Mouse (Mus musculus) thymus, postnatal 10 days (tissue): ENCODE measurements around the gene Prr19.
A peak's percentile ranks its signal among the peaks of the same experiment; 100 is the strongest.

Experiments used
- DNase-seq, 2 experiments: peaks; one replicate each; pipeline ENCODE4 v3.0.0; 2021; ENCODE audit warnings: low spot score in 2 of 2

Gene Prr19

DNA sequence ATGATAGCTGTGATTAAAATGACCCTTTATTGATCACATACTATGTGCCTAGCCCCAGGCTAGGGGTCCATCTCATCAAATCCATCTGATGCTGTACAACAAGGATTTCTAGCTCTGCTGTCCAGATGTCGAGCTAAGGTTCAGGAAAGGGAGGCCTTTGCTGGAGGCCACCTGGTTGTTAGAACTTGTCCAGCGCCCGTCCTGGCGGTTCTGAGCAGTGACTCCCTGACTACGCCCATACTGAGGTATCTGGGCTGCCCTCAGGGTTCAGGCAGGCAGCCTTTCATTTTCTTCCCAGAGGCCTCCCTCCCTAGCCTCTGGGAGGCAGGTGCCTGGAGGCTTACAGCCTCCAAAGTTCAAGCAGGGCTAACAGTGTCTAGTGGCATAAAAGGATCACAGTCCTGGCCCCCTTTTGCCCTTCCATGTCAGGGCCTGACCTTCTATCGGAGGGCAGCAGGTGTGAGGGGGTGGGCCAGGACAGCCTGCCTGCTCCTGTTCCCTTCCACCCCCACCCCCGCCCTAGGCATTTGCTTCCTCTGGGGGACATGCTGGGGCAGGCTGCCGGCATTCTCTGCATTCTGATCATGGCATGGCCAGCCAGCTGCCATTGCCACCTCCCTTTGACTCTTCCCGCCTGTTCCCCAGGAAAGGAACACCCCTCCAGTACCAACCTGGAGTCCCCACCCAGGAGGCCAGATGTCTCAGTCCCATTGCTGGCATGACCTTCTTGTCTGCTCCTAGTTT lies 25.5 kb upstream of the Prr19 start:
- DNase-seq = no peak

GRCm38 (mm10) chr7:25277405-25277804 lies 23.8 kb upstream of the Prr19 start:
- no peak for DNase-seq

DNA sequence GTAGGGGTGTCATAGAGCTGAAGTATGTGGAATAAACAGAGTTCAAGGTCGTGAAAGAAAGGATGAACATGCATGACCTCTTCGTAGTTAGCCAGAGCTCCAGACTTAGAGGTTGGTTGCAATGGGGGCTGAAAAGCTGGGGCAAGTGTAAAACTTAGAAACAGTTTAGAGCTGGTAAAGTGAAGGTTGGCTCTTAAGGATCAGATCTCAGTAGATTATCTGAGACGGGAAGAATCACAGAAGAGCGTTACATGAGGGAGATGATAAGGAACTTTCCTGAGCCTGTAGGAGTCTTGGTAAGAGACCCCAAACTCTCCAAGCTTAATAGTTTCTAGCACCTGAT lies 23.2 kb upstream of the Prr19 start:
- DNase-seq = no peak

DNA sequence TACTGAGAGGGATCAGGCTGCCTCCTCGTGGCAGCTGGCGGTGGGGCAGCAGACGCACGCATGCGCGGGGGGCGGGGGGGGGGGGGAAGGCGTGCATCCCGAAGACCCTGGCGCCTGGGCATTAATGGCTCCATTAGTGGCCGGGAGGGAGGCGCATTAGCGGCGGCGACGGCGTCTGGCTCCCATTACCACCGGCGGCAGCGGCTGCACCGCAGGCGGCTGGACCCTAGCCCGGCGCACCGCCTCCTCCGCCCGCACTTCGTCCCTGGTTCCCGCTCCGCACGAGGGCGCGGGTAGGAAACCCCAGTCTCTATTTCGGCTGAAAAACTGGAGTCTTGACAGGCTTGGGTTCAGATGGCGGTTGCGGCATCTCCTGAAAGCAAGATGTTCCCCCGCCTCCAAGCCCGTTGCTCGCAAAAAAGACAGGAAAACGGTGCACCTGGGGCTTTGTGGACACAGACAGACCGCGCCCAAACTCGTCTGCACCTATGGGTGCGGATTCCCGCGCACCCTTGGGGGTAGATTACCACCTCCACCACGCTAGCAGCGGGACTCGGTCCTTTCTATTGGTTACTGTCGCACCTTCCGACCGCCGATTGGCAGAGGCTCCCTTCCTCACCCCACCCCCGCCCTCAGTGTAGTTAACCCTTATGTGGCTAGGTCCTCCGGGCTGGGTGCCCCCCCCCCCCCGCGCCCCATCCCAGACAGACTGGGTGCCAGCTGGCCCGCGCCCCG lies 22.7 kb upstream of the Prr19 start:
- peak; percentile 87 to 94 for DNase-seq

- DNase-seq = peak; percentile 80 to 83
Measured at GRCm38 (mm10) chr7:25279076-25279860, 21.9 kb upstream of the Prr19 start.

DNA sequence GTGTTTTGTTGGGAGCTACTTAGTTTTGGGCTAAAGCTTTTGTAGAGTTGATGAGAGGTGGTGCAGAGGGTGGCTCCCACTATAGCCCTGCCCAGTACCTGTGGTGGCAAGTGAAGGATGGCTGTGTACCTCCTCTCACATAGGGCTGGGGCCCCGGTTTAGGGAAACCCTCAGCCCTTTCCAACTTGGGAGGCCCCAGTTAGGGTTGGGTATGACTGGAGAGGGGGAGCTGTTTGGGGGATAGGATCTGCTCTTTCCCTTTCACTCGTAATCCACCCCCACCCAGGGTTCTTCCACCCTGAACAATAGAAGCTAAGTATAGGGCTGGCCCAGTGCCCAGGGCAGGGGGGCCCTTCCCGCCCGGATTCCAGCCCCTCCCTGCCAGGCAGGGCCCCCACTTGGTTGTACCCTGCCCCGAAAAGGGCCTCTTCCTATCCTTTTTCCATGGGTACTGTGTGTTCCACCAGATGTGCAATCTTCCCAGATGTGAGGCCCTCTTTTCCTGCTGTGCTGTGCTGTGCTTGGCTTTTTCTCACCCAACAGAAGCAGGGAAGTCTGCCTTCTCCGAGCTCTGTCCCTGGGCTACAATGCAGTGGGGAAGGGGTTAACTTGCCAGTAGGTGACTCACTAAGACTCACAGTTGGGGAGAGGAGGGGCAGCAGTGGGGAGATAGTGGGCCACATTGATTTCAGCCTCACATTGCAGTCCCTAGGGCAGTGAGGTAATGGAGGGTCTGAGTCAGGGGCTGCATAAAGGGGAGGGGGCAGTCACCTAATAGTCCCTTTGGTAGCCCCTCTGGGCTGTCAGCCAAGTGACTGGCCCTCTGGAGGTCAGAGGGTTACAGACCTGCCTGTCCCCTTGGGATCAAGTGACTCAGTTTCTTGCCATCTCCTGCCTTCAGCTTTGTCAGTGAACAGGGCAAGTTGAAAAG lies 21.1 kb upstream of the Prr19 start:
- no peak for DNase-seq

GRCm38 (mm10) chr7:25281166-25281733 lies 20.0 kb upstream of the Prr19 start:
- DNase-seq = peak in 1 of 2 experiments; percentile 3

DNA sequence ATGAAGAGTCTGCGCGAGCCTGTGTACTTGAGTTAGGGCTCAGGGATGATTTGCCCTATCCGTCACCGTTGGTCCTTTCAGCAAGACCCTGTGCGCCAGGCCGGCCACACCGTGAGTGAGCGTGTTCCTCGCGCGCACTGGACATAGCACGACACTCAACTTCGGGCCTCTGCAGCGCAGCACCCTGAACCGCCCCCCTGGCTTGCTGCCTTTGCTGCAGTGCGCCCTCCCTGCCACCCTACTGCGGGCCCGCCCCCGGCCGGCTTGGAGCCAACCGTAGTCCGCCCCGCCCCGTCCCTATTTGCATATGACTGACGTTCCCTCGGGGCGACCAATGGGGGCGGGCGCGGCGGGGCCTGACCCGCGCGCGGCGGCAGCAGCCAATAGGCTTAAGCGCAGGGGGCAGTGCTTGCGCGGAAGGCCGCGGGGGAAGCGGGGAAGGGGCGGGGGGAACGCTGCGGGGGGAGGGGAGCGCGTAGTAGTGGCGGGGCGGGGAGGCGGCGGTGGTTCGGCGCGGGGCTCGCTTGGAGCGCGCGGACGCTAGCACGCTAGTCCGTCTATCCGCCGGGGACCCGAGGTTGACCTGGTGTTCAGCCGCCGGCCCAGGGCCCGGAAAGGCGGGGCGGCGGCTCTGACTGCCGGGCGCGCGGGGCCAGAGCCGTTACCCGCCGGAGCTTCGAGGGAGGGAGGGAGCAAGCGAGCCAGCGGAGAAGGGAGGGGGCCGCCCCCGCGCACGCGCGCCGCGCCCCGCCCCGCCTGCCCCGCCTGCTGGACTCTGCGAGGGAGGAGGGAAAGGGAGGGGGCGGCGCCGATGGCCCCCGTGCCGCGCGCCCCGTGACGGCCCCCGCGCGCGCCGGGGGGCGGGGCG lies 19.2 kb upstream of the Prr19 start:
- peak; percentile 98 to 99 for DNase-seq

DNA sequence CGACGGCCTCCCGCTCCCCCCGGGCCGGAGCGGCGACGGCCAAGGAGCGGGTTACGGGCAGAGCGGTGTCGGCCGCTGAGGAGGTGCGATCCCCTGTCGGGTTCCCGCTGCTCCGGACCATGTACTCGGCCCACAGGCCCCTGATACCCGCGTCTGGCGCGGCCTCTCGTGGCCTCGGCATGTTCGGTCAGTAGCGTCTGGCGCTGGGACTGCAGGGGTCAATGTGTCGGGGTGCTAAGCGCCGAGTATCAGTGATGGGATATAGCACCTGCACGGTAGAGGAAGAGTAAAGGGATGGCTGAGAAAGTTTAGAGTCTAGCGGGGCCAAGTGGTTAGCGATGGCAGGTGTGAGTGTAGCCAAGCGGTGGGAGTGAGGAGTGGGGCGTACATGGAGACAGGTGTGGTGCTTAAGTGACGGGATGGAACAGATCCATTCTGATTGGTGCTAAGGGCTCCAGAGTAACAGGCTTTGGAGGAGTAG lies 18.4 kb upstream of the Prr19 start:
- peak; percentile 30 to 49 for DNase-seq

GRCm38 (mm10) chr7:25283637-25284036 lies 17.6 kb upstream of the Prr19 start:
- no peak for DNase-seq

GRCm38 (mm10) chr7:25284171-25284570 lies 17.0 kb upstream of the Prr19 start:
- no peak for DNase-seq

GRCm38 (mm10) chr7:25284766-25285165 lies 16.4 kb upstream of the Prr19 start:
- DNase-seq = no peak

DNA sequence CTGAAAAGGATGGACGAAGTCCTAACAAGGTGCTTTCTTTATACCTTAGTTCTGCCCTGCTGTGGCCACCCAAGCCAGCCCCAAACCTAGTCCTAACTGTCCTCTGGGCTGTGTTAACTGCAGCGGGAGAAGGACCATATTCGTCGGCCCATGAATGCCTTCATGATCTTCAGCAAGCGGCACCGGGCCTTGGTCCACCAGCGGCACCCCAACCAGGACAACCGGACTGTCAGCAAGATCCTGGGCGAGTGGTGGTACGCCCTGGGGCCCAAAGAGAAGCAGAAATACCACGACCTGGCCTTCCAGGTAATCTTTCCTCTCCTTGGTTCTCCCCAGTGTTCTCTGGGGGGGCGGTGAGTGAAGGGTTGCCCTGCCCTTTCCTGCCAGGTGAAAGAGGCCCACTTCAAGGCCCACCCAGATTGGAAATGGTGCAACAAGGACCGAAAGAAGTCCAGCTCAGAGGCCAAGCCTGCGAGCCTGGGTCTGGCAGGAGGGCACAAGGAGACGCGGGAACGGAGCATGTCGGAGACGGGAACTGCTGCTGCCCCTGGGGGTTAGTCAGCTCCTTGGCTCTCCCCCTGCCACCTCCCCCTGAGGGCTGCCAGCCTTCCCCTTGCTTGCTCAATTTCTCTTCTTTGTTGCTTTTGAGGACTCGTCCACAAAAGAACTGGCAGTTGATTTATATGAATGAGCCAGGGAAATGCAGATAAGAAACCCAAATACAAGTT lies 15.5 kb upstream of the Prr19 start:
- DNase-seq = no peak

DNA sequence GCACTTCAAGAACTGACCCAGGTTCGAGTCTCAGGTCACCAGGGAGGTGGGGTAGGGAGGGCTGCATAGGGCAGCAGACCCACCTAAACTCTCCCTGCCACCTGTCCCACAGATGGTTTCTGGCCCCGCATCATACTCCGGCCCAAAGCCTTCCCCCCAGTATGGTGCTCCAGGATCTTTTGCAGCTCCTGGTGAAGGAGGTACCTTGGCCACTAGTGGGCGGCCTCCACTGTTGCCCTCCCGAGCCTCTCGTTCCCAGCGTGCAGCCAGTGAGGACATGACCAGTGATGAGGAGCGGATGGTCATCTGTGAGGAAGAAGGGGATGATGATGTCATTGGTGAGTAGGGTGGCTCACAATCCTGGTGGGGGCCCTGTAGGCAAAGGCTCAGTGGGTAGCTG lies 14.2 kb upstream of the Prr19 start:
- no peak for DNase-seq

- no peak for DNase-seq
Measured at GRCm38 (mm10) chr7:25288011-25288410, 13.2 kb upstream of the Prr19 start.

- DNase-seq = no peak
Measured at GRCm38 (mm10) chr7:25288721-25289120, 12.5 kb upstream of the Prr19 start.

DNA sequence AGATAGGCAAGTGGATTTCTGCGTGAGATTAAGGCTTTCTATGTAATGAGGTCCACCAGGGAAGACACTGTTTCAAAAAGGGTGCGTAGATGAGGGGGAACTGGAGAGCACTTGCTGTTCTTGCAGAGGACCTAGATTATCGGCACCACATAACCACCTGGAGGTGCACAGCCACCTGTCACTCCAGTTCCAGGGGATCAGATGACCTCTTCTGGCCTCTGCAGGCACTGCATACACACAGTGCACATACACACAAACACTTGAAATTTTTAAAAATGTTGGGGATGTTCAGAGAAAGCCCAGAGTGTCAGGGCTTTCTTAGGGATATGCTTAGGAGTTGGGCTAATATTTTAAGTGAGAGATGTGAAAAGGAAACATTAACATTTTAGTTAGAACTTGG lies 11.3 kb upstream of the Prr19 start:
- DNase-seq = no peak

DNA sequence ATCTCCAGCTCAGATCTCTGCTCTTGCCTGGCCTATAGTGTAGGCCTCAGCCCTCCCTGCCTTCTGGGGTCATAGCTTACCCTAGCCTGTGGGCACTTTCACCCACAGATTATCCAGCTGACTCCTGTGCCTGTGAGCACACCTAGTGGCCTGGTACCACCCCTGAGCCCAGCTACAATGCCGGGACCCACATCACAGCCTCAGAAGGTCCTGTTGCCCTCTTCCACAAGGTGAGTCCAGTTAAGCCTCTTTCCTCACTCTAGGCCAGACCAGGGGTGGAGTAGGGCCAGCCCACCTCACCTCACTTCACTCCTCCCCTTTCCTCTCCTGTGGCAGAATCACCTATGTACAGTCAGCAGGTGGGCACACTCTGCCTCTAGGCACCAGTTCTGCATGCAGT lies 10.7 kb upstream of the Prr19 start:
- DNase-seq = no peak

DNA sequence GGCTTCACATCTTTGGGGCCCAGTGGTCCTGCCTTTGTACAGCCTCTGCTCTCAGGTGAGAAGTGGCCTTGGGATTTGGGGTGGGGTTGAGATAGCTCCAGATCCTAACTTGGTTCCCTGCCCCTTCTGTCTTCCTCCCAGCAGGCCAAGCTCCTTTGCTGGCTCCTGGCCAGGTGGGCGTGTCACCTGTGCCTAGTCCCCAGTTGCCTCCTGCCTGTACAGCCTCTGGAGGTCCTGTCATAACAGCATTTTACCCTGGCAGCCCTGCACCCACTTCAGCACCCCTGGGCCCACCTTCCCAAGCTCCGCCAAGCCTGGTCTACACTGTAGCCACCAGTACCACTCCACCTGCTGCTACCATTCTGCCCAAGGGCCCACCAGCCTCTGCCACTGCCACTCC lies 10.3 kb upstream of the Prr19 start:
- DNase-seq = peak in 1 of 2 experiments; percentile 3
